Mouse (Mus musculus): ENCODE results near the gene Palm2. TPM values are rescaled to one million over a fixed set of nuclear protein-coding genes. Genes with fewer than 3 reads are reported as not detected.

The Palm2 gene
- polyA plus RNA-seq, 1 experiment from 2014 or later, result 1.5 TPM

DNA sequence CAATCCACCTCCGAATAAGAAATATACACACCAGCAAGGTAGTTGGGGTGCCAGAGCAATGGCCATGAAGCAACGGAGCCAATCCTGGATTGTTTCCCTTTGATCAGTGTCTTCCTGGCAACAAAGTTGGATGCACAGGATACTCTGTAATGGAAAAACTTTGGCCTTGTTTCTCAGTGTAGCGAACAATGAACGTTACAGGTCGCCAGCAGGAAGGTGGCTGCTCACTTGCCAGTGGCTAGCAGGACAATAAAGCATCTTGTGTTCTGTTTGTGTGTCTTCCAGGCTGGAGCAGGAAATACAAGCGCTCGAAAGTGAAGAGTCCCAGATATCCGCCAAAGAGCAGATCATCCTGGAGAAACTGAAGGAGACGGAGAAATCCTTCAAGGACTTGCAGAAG, 254.1 kb downstream of the Palm2 start:
- Histone ChIP-seq H3K36me3 (ENCODE audit: control insufficient read depth, insufficient read depth, low read length) (no peaks in the 10 kb centered on the region), H3K9ac (ENCODE audit: low read length) (no peak overlapping the region), H3K4me3 (ENCODE audit: low read depth, low read length) (no peak overlapping the region), H3K4me1 (replicated peaks; ENCODE audit: control insufficient read depth, insufficient read depth) (no peaks in the 10 kb centered on the region), H3K9me3 (ENCODE audit: control insufficient read depth, low read length) (no peaks in the 10 kb centered on the region), H3K27me3 (ENCODE audit: control insufficient read depth, insufficient read depth, low read length) (no peaks in the 10 kb centered on the region), H3K4me2 (replicated peaks; ENCODE audit: low read depth) (no peak overlapping the region), H3K27ac (replicated peaks) (no peak overlapping the region)
- no peak for TF ChIP-seq CTCF (IDR thresholded peaks at IDR 0.05; ENCODE audit: low read depth)
- no peak for TF ChIP-seq EP300 (optimal IDR thresholded peaks at IDR 0.05)
- WGBS, result 77% methylated on average over 9 of the region's 9 CpGs
- ATAC-seq (ENCODE audit: low FRiP score, low TSS enrichment), result no peak
- no peak for DNase-seq (ENCODE audit: low spot score)

DNA sequence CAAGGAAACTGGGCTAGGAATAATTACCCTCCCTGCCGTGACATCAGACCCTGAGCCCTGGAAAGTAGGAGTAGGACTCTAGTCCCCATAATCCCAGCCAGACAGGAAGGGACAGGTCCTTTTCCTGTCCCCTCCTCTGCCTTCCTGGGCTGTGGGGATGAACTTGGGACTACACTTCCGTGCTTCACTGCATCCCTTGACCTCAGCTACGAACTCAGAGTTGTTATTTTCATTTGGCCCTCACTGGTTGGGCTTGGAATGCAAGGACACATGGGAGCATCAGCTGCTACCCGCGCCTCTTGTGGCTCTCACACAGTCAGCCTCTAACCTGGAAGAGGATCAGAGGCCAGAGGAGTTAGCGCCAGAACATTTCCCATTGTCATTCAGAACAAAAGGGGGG, 256.0 kb downstream of the Palm2 start:
- Histone ChIP-seq H3K4me1 (replicated peaks; ENCODE audit: control insufficient read depth, insufficient read depth) (no peaks in the 10 kb centered on the region), H3K4me3 (ENCODE audit: low read depth, low read length) (no peak overlapping the region), H3K36me3 (ENCODE audit: control insufficient read depth, insufficient read depth, low read length) (no peaks in the 10 kb centered on the region), H3K9me3 (ENCODE audit: control insufficient read depth, low read length) (no peaks in the 10 kb centered on the region), H3K4me2 (replicated peaks; ENCODE audit: low read depth) (no peak overlapping the region), H3K9ac (ENCODE audit: low read length) (no peak overlapping the region), H3K27ac (replicated peaks) (no peak overlapping the region), H3K27me3 (ENCODE audit: control insufficient read depth, insufficient read depth, low read length) (no peaks in the 10 kb centered on the region)
- no peak for ATAC-seq (ENCODE audit: low FRiP score, low TSS enrichment)
- TF ChIP-seq CTCF (IDR thresholded peaks at IDR 0.05; ENCODE audit: low read depth), result no peak
- TF ChIP-seq EP300 (optimal IDR thresholded peaks at IDR 0.05), result no peak
- no peak for DNase-seq (ENCODE audit: low spot score)
- WGBS, result 72% methylated on average over 6 of the region's 6 CpGs

DNA sequence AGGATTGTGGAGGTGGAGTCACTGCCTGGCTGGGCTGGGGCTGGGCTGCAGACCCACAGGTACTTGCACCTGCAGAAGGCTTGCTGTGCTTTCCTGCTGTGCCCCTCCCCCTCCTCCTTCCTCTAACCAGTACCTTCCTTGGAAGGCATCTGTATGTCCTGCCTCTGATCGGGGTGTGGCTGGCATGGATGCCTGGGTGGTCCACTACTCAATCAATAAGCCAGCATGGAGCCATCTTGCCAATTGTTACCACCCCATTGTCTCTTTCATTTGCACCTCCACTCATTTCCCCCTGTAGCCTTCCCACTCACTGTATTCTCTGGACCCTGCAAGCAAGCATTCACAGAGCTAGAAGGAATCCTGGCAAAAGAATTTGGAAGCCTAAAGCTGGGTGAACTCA, 256.8 kb downstream of the Palm2 start:
- Histone ChIP-seq H3K9me3 (ENCODE audit: control insufficient read depth, low read length) (no peaks in the 10 kb centered on the region), H3K4me2 (replicated peaks; ENCODE audit: low read depth) (no peak overlapping the region), H3K9ac (ENCODE audit: low read length) (no peak overlapping the region), H3K27ac (replicated peaks) (no peak overlapping the region), H3K4me1 (replicated peaks; ENCODE audit: control insufficient read depth, insufficient read depth) (no peaks in the 10 kb centered on the region), H3K4me3 (ENCODE audit: low read depth, low read length) (no peak overlapping the region), H3K27me3 (ENCODE audit: control insufficient read depth, insufficient read depth, low read length) (no peaks in the 10 kb centered on the region), H3K36me3 (ENCODE audit: control insufficient read depth, insufficient read depth, low read length) (no peaks in the 10 kb centered on the region; the same call in 1 of the 2 replicates)
- TF ChIP-seq CTCF (IDR thresholded peaks at IDR 0.05; ENCODE audit: low read depth) (no peak), EP300 (optimal IDR thresholded peaks at IDR 0.05) (no peak)
- 50% methylated on average over 1 of the region's 1 CpGs for WGBS
- DNase-seq (ENCODE audit: low spot score) (no peak), ATAC-seq (ENCODE audit: low FRiP score, low TSS enrichment) (no peak)

DNA sequence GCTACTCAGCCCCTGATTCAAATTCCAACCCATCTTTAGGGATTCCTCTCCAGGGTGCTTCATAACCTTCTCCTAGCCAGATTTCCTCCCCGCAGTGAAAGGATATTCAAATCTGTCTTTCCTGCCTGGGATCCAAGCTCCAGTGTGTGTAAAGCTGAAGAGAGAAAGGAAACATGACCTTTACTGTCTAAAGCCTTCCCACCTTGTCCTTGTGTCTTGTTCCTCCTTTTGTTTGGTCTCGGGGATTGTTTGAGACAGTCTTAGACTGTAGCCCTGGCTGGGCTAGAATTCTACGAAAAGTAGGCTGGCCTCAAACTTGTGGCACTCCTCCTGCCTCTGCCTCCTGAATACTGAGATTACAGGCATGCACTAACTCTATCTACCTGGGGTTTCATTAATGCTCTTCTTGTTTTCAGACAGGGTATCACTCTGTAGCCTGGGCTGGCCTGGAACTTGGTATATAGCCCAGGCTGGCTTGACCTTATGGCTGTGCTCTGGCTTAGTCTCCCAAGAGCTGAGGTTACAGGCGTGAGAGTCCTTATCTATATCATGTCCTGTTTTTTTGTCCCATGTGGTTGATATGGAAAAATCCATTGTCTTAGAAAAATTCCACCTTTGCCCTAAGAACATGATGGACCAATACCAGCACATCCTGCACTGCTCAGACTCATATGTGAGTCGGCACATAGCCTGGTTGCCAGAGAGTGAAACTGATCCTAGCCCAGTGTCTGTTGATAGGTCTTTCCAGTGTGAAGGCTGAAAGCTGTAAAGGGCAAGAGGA, 260.5 kb downstream of the Palm2 start:
- H3K4me2 ChIP-seq (replicated peaks; ENCODE audit: low read depth), result no peak overlapping the region
- DNase-seq (ENCODE audit: low spot score) (no peak), ATAC-seq (ENCODE audit: low FRiP score, low TSS enrichment) (no peak)
- no peaks in the 10 kb centered on the region for H3K9me3 ChIP-seq (ENCODE audit: control insufficient read depth, low read length)
- no peak overlapping the region for H3K27ac ChIP-seq (replicated peaks)
- no peak overlapping the region for H3K4me3 ChIP-seq (ENCODE audit: low read depth, low read length)
- no peak for TF ChIP-seq CTCF (IDR thresholded peaks at IDR 0.05; ENCODE audit: low read depth)
- no peak for TF ChIP-seq EP300 (optimal IDR thresholded peaks at IDR 0.05)
- no peaks in the 10 kb centered on the region for H3K4me1 ChIP-seq (replicated peaks; ENCODE audit: control insufficient read depth, insufficient read depth)
- H3K27me3 ChIP-seq (ENCODE audit: control insufficient read depth, insufficient read depth, low read length), result no peaks in the 10 kb centered on the region
- H3K9ac ChIP-seq (ENCODE audit: low read length), result no peak overlapping the region
- WGBS, result 80% methylated on average over 5 of the region's 5 CpGs
- no peaks in the 10 kb centered on the region; the same call in 1 of the 2 replicates for H3K36me3 ChIP-seq (ENCODE audit: control insufficient read depth, insufficient read depth, low read length)

DNA sequence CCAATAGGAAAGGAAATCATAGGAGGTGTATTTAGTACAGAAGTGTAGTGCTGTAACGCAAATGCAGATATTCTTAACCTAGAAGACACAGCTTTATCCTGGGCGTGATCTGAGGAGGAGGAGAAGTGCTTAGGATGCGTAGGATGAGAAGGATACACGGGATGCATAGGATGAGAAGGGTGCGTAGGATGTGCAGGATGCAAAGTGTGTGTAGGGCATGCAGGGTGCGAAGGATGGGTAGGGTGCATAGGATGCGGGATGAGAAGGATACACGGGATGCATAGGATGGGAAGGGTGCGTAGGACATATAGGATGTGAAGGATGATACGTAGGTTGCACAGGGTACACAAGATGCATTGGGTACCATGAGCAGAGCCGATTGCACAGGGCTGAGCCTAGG, 262.9 kb downstream of the Palm2 start:
- Histone ChIP-seq H3K27me3 (ENCODE audit: control insufficient read depth, insufficient read depth, low read length) (no peaks in the 10 kb centered on the region), H3K9me3 (ENCODE audit: control insufficient read depth, low read length) (no peaks in the 10 kb centered on the region), H3K27ac (replicated peaks) (no peak overlapping the region), H3K4me3 (ENCODE audit: low read depth, low read length) (no peak overlapping the region), H3K4me2 (replicated peaks; ENCODE audit: low read depth) (no peak overlapping the region), H3K9ac (ENCODE audit: low read length) (no peak overlapping the region), H3K4me1 (replicated peaks; ENCODE audit: control insufficient read depth, insufficient read depth) (no peaks in the 10 kb centered on the region), H3K36me3 (ENCODE audit: control insufficient read depth, insufficient read depth, low read length) (no peaks in the 10 kb centered on the region; the same call in 1 of the 2 replicates)
- TF ChIP-seq CTCF (IDR thresholded peaks at IDR 0.05; ENCODE audit: low read depth) (no peak), EP300 (optimal IDR thresholded peaks at IDR 0.05) (no peak)
- 95% methylated on average over 11 of the region's 11 CpGs for WGBS
- DNase-seq (ENCODE audit: low spot score) (no peak), ATAC-seq (ENCODE audit: low FRiP score, low TSS enrichment) (no peak)

DNA sequence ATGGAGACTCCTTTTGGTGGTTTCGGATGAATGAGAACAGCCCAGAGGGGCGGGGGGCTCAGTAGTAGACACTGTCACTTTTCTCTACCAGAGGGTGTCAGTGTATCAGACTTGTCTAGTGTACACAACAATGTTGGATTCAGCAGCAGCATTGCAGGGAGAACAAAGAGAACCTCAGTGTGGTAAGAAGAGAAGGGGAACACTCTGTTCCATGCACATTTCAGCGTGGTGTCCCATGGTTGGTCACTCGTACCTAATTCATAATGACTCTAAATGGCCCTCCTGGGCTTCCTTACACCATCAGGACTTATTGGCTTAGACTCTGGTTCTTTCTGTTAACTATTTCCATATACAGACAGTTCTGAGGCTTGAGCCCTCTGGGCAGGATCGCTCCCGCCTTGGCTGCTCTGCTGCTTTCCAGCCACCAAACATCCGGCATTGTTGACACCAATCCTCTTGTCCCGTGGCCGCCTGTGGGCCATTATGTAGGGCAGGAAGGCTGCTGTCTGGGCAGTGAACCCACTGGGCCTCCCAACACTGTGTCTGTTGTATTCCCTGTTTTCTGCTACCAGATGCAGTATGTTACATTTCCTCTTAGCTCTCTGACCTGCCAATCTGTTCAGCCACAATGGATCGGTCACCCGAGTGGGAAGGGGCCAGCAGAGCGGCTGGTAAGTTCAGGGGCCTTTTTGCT, 264.0 kb downstream of the Palm2 start:
- no peak for DNase-seq (ENCODE audit: low spot score)
- ATAC-seq (ENCODE audit: low FRiP score, low TSS enrichment), result no peak
- no peak overlapping the region for H3K4me3 ChIP-seq (ENCODE audit: low read depth, low read length)
- H3K27ac ChIP-seq (replicated peaks), result no peak overlapping the region
- TF ChIP-seq CTCF (IDR thresholded peaks at IDR 0.05; ENCODE audit: low read depth) (no peak), EP300 (optimal IDR thresholded peaks at IDR 0.05) (no peak)
- H3K9ac ChIP-seq (ENCODE audit: low read length), result no peak overlapping the region
- 91% methylated on average over 12 of the region's 12 CpGs for WGBS
- H3K9me3 ChIP-seq (ENCODE audit: control insufficient read depth, low read length), result no peaks in the 10 kb centered on the region
- no peaks in the 10 kb centered on the region; the same call in 1 of the 2 replicates for H3K36me3 ChIP-seq (ENCODE audit: control insufficient read depth, insufficient read depth, low read length)
- no peaks in the 10 kb centered on the region for H3K27me3 ChIP-seq (ENCODE audit: control insufficient read depth, insufficient read depth, low read length)
- no peaks in the 10 kb centered on the region for H3K4me1 ChIP-seq (replicated peaks; ENCODE audit: control insufficient read depth, insufficient read depth)
- H3K4me2 ChIP-seq (replicated peaks; ENCODE audit: low read depth), result no peak overlapping the region
